Mouse (Mus musculus) macrophage (primary cell): ENCODE results near the gene Mogat2. TPM values are rescaled to one million over a fixed set of nuclear protein-coding genes. Genes with fewer than 3 reads are reported as not detected.

ENCODE experiments used
- H3K27ac ChIP-seq: fragments of 350-480 bp; formaldehyde crosslinking; 2 replicates; pipeline ENCODE4 v1.9.0; 2021
- H3K36me3 ChIP-seq: fragments of 350-480 bp; formaldehyde crosslinking; 2 replicates; pipeline ENCODE4 v1.9.0; 2021; ENCODE audit errors: inconsistent target
- H3K4me3 ChIP-seq: fragments of 350-480 bp; formaldehyde crosslinking; 2 replicates; pipeline ENCODE4 v1.9.0; 2021; ENCODE audit errors: inconsistent target
- H3K79me2 ChIP-seq: fragments of 350-480 bp; formaldehyde crosslinking; 2 replicates; pipeline ENCODE4 v1.9.0; 2021; ENCODE audit errors: inconsistent target
- WGBS: methylation state at CpG from one replicate; pipeline ENCODE4 v1.1.7; 2026; ENCODE audit warnings: inconsistent platforms; ENCODE audit not compliant: missing documents; 5-methylcytosine and 5-hydroxymethylcytosine counted together
- polyA plus RNA-seq: library from polyadenylated mRNA; stranded (reverse); fragments of 250-400 nt; gene quantifications from 3 replicates; pipeline ENCODE4 v1.2.4, GENCODE M21; 2018; ENCODE audit warnings: inconsistent platforms

The Mogat2 gene
- polyA plus RNA-seq, 1 experiment from 2014 or later = 0.13 TPM

DNA sequence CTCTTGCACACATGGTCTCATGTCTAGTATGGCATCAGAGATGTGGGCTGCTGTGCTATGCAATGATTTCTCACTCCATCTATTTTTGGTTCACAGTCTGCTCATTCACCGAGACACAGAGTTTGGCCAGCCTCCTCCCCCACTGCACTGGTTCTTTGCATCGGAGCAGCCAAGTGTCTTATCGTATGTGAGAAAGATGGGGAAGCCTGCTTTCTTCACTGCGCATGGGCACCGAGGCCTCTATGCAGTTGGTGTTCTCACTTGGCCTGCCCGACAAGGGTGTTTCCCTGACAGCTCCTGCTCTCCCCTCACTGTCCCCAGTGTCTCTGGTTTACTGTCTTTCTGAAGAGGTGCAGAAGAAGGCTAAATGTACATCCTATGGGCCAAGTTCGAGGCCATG, 16.6 kb upstream of the Mogat2 start:
- Histone ChIP-seq H3K4me3 (no peak overlapping the region), H3K36me3 (no peaks in the 10 kb centered on the region), H3K27ac (peak overlapping the region; percentile 39), H3K79me2 (no peaks in the 10 kb centered on the region)
- WGBS = 88% methylated on average over 7 of the region's 7 CpGs

DNA sequence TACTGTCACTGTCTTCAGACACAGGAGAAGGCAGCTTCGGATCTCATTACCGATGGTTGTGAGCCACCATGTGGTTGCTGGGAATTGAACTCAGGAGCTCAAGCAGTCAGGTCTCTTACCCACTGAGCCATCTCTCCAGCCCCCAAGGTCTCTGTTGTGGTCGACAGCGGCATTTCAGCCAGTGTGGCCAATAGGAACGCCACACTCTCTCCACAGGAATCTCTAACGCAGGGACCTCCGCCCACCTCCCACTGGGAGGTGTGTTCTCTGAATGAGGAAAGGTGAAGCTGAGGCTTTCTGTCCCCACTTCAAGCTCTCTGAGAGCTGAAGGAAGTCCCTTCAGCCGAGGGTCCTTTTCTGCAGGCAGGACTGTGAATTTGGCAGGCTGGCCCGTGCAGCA, 12.0 kb upstream of the Mogat2 start:
- H3K27ac ChIP-seq = no peak overlapping the region
- WGBS = 59% methylated on average over 9 of the region's 9 CpGs
- no peak overlapping the region for H3K4me3 ChIP-seq
- no peaks in the 10 kb centered on the region for H3K36me3 ChIP-seq
- H3K79me2 ChIP-seq = no peaks in the 10 kb centered on the region

- no peaks in the 10 kb centered on the region for H3K36me3 ChIP-seq
- 9% methylated on average over 10 of the region's 10 CpGs for whole genome bisulfite sequencing
- no peak overlapping the region for H3K27ac ChIP-seq
- H3K79me2 ChIP-seq = no peaks in the 10 kb centered on the region
- no peak overlapping the region; the same call in 1 of the 2 replicates for H3K4me3 ChIP-seq
Measured at GRCm38 (mm10) chr7:99249582-99249911, 11.1 kb upstream of the Mogat2 start.

DNA sequence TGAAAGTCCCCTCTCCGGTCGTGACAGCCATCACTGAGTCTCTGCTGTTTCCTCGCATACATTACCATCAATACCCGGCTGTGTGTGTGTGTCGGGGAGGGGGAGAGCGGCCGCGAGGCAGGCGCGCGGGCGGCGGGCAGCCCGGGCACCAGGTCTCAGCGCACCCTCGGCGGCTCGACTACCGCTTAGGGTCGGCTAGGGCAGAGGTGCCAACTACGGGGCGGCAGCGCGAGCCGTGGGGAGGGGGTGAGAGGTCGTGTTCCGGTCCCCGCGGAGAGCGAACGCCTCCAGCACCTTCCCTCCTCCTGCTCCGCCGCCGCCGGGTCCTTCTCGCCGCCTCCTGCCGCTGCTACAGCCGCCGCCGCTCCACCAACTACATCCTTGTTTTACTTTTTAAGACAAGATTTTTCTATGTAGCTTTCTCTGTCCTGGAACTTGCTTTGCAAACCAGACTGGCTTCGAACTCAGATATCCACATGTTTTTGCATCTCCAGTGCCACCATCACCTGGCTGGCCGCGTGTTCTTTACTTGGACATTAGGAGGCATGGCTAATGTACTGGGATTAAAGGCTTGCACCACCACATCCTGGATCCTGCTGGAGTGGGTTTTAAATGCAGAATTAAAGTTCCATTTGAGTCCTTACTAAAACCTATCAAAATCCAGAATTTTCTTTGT, 10.6 kb upstream of the Mogat2 start:
- H3K79me2 ChIP-seq = no peaks in the 10 kb centered on the region
- H3K36me3 ChIP-seq = no peaks in the 10 kb centered on the region
- no peak overlapping the region; the same call in 1 of the 2 replicates for H3K4me3 ChIP-seq
- 8% methylated on average over 29 of the region's 44 CpGs for WGBS
- H3K27ac ChIP-seq = no peak overlapping the region

DNA sequence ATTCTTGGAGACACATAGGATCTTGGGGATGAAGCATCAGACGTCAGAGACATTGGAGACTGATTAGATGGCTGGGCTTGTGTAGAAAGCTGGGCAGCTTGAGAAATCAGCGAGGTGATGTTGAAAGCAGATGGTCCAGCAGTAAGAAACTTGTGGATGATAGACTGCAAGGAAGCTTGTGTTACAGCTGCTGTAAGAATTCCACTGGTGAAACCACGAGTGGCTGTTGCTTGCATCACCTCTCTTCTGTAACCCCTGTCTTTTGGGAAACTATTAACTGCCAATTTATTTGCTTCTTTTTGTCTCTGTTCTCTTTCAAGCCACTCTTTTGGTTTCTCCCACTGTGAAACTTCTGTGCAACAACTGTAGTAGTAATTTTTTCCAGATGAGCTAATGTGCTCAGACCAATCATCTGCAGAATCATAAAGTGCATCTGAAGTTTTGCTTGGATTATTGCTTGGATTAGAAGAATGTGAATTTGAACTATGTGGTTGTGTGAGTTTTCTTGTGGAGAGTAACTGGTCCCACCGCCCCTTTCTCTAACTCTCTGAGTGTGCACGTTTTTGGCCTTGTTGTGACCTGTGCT, 9.8 kb upstream of the Mogat2 start:
- WGBS = 49% methylated on average over 5 of the region's 5 CpGs
- Histone ChIP-seq H3K4me3 (no peak overlapping the region), H3K79me2 (no peaks in the 10 kb centered on the region), H3K27ac (no peak overlapping the region), H3K36me3 (no peaks in the 10 kb centered on the region)

DNA sequence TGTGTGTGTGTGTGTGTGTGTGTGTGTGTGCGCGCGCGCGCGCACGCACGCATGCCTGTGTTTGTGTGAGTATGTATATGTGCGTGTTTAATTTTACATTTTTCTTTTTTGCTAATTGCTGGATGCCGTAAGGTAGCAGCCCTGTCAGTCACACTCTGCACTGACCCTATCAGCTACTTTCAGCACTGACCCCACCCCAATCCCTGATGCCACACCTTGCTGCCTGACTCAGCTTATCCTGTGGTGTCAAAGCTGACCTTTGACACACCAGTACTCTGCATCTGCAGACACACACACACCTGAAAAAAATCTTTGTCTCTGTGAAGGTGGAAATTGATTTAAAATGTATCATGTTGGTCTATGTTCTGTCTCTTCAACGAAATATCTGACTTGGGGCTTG, 3.7 kb upstream of the Mogat2 start:
- whole genome bisulfite sequencing = 96% methylated on average over 11 of the region's 11 CpGs
- Histone ChIP-seq H3K27ac (no peak overlapping the region), H3K4me3 (no peak overlapping the region)

GRCm38 (mm10) chr7:99236888-99237660, 1.3 kb downstream of the Mogat2 start:
- Histone ChIP-seq H3K36me3 (no peaks in the 10 kb centered on the region), H3K4me3 (no peak overlapping the region), H3K27ac (no peak overlapping the region), H3K79me2 (no peaks in the 10 kb centered on the region)
- 85% methylated on average over 8 of the region's 8 CpGs for WGBS

More for the DNA sequence above, 3.7 kb upstream of the Mogat2 start:
- Histone ChIP-seq H3K36me3 (no peaks in the 10 kb centered on the region), H3K79me2 (no peaks in the 10 kb centered on the region)

- 85% methylated on average over 2 of the region's 2 CpGs for WGBS
- Histone ChIP-seq H3K27ac (no peak overlapping the region), H3K79me2 (no peaks in the 10 kb centered on the region), H3K36me3 (no peaks in the 10 kb centered on the region), H3K4me3 (no peak overlapping the region)
Measured at GRCm38 (mm10) chr7:99235657-99236056, 2.8 kb downstream of the Mogat2 start.

GRCm38 (mm10) chr7:99234916-99235315, 3.5 kb downstream of the Mogat2 start:
- H3K27ac ChIP-seq = no peak overlapping the region
- 45% methylated on average over 1 of the region's 2 CpGs for WGBS

DNA sequence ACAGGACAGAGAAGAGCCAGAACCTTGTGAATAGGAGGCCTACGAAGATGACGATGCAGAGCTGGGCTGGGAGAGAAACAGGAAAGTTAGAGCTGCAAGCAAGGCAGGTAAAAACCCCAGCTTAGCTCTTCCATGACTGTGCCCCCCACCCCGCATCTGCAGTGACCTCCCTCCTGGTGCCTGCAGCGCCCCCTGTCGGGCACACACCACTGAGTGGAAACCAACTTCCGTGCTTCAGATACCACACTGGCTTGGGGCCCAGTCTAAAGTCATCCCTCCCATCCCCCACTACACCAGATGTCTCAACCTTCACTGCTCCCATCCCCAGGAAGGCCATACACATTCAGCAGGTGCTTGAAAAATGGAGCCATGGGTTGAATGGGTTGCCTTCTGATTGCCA, 5.8 kb downstream of the Mogat2 start:
- Histone ChIP-seq H3K79me2 (no peaks in the 10 kb centered on the region), H3K4me3 (no peak overlapping the region)
- 80% methylated on average over 6 of the region's 6 CpGs for WGBS

More at GRCm38 (mm10) chr7:99234916-99235315, 3.5 kb downstream of the Mogat2 start:
- H3K4me3 ChIP-seq = no peak overlapping the region
- H3K79me2 ChIP-seq = no peaks in the 10 kb centered on the region
- no peaks in the 10 kb centered on the region for H3K36me3 ChIP-seq

GRCm38 (mm10) chr7:99230061-99230747, 8.2 kb downstream of the Mogat2 start:
- no peaks in the 10 kb centered on the region for H3K36me3 ChIP-seq
- no peak overlapping the region for H3K4me3 ChIP-seq
- H3K27ac ChIP-seq = no peak overlapping the region
- H3K79me2 ChIP-seq = no peaks in the 10 kb centered on the region
- 89% methylated on average over 7 of the region's 7 CpGs for WGBS

More for the DNA sequence above, 5.8 kb downstream of the Mogat2 start:
- no peaks in the 10 kb centered on the region for H3K36me3 ChIP-seq
- H3K27ac ChIP-seq = no peak overlapping the region

GRCm38 (mm10) chr7:99229411-99229810, 9.0 kb downstream of the Mogat2 start:
- H3K79me2 ChIP-seq = no peaks in the 10 kb centered on the region
- H3K36me3 ChIP-seq = no peaks in the 10 kb centered on the region
- WGBS = 0% methylated on average over 1 of the region's 2 CpGs
- H3K4me3 ChIP-seq = no peak overlapping the region
- H3K27ac ChIP-seq = no peak overlapping the region

DNA sequence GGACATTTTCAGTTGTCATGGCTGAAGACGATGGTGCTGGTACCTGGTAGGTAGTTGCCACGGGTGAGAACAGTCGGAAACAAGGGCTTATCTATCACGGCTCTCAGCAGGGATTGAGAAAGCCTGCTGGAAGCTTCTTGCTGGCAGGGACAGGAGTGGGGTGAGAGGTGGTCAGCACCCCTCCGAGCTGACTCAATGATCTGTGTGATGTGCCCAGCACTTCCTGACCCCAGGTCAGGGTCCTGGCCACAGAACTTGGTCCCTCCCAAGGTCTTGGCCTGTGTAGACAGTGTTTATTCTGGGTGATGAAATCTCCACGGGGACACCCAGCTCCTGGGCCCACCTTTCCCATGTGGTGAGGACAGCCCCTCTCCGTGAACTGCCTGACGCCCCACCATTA, 9.6 kb downstream of the Mogat2 start:
- H3K27ac ChIP-seq = no peak overlapping the region
- H3K79me2 ChIP-seq = no peaks in the 10 kb centered on the region
- 100% methylated on average over 6 of the region's 8 CpGs for WGBS
- H3K36me3 ChIP-seq = no peaks in the 10 kb centered on the region
- no peak overlapping the region for H3K4me3 ChIP-seq

DNA sequence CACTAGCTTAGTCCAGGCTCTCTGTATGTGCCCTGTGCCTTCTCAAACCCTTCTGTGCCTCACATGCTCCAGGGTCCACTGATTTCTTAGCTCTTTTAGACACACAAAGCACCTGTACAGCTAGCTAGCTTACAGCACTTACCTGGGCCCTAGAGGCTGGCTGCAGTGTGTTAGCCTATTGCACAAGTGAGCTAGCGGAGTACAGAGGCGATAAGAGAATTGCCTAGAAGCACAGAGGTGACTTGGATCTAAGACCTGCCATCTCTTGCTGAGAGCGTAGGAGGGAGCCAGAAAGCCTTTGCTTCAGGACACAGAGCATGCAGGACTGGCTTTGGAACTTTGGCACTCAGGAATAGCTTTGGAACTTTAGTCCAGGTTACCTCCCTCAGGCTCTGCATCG, 11.2 kb downstream of the Mogat2 start:
- Histone ChIP-seq H3K4me3 (no peak overlapping the region), H3K27ac (no peak overlapping the region), H3K36me3 (no peaks in the 10 kb centered on the region), H3K79me2 (no peaks in the 10 kb centered on the region)
- WGBS = 88% methylated on average over 4 of the region's 4 CpGs

DNA sequence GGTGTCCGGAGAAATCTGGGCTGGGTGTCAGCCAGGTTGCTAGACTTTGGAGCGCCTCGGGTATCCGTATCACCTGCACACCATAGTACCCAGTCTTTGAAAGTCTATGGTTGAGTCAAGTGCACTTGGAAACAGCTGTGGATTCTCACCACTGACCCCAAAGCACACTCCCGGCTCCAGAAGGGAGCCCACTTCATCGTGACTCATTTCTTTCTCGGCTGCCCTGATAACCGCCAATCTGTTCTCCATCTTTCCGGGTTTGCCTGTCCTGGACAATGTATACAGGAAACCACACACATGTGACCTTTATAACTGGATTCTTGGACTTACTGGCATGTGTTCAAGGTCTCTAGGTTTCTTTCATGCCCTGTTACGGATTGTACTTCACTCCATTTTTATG, 11.8 kb downstream of the Mogat2 start:
- Histone ChIP-seq H3K4me3 (no peak overlapping the region), H3K36me3 (no peaks in the 10 kb centered on the region), H3K79me2 (no peaks in the 10 kb centered on the region), H3K27ac (no peak overlapping the region)
- 88% methylated on average over 10 of the region's 10 CpGs for WGBS
